Mouse (Mus musculus) midbrain, embryonic 13.5 days (tissue): ENCODE measurements at regions not wholly inside any gene's neighbourhood (a gene's known extent, or its start where the extent isn't known, plus 50 kb on each side); places are given as distances from the start of the nearest gene placed in this dataset.

Source experiments
- ATAC-seq: fragments of 200-750 bp; cut with Nextera tagmentation; 2 replicates; pipeline ENCODE4 v1.8.0; 2017; ENCODE audit warnings: mild to moderate bottlenecking, moderate TSS enrichment, moderate library complexity
- H3K27ac ChIP-seq: fragments of 300-500 bp; sonication (generic); 2 replicates; pipeline ENCODE4 v1.5.1; 2015; ENCODE audit warnings: inconsistent platforms, mild to moderate bottlenecking, moderate library complexity
- H3K27me3 ChIP-seq: fragments of 300-500 bp; sonication (generic); 2 replicates; pipeline ENCODE4 v1.6.1; 2015; ENCODE audit warnings: mild to moderate bottlenecking, inconsistent platforms
- H3K36me3 ChIP-seq: fragments of 300-500 bp; sonication (generic); 2 replicates; pipeline ENCODE4 v1.6.1; 2015; ENCODE audit warnings: mild to moderate bottlenecking, inconsistent platforms
- H3K4me1 ChIP-seq: fragments of 300-500 bp; sonication (generic); replicated peaks from 2 replicates; pipeline ENCODE4 v1.6.1; 2015; ENCODE audit warnings: inconsistent platforms
- H3K4me2 ChIP-seq: fragments of 300-500 bp; sonication (generic); replicated peaks from 2 replicates; pipeline ENCODE4 v1.6.1; 2015; ENCODE audit warnings: moderate library complexity, mild to moderate bottlenecking, inconsistent platforms
- H3K4me3 ChIP-seq: fragments of 300-500 bp; sonication (generic); replicated peaks from 2 replicates; pipeline ENCODE4 v1.5.1; 2015; ENCODE audit warnings: mild to moderate bottlenecking, inconsistent platforms
- H3K9ac ChIP-seq: fragments of 300-500 bp; sonication (generic); replicated peaks from 2 replicates; pipeline ENCODE4 v1.6.1; 2015; ENCODE audit warnings: mild to moderate bottlenecking, inconsistent platforms
- H3K9me3 ChIP-seq: fragments of 300-500 bp; sonication (generic); 2 replicates; pipeline ENCODE4 v1.6.1; 2016; ENCODE audit warnings: mild to moderate bottlenecking, inconsistent platforms
- whole genome bisulfite sequencing: fragments of 180-500 bp; shearing (Covaris S2); methylation state at CpG from one replicate; pipeline ENCODE4 v1.1.7; 2015; 5-methylcytosine and 5-hydroxymethylcytosine counted together

DNA sequence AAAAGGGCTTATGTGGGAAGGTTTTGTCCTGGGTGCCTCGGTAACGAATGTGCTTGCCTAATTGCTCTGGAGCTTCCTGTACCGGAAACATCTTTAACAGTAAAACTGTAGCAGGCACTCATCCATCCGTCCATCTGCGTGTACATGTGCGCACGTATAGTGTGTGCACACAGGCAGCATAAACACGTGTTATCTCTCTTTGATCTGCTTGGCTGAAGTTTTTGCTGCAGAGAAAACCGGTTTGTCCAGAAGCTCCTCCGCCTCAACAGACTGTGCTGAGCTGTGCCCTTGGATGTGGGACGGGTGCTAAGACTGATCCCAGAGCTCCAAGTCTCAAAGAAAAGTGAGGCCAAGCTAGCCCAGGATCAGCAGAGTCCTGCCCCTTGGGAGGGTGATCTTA is 305.3 kb downstream of the Gadd45g start:
- no peaks in the 10 kb centered on the region; the same call in 1 of the 2 replicates for H3K27me3 ChIP-seq
- no peak overlapping the region for H3K9ac ChIP-seq
- H3K4me2 ChIP-seq = no peak overlapping the region
- H3K9me3 ChIP-seq = no peaks in the 10 kb centered on the region
- no peaks in the 10 kb centered on the region for H3K36me3 ChIP-seq
- no peak overlapping the region for H3K4me3 ChIP-seq
- no peak for ATAC-seq
- H3K4me1 ChIP-seq = peaks cover 16% of the 10 kb centered on the region
- no peak overlapping the region for H3K27ac ChIP-seq
- WGBS = 84% methylated on average over 11 of the region's 11 CpGs

DNA sequence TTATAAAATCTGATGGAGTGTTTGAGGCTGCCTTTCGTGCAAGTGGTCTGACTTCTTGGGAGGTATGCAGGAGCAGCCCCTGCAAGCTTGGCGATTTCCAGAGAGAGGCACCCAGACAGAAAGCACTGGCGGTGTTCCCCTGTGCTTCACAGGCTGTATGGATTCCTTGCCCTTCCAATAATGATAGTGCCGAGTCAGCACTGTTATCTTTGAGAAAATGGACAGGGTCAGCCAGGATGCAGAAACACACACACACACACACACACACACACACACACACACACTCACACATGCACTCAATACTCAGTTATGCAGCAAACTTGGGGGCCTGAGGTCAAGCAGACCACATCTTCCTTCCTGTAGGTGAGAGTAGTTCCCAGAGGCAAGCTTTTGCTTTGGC is 305.7 kb downstream of the Gadd45g start:
- Histone ChIP-seq H3K27me3 (no peaks in the 10 kb centered on the region; the same call in 1 of the 2 replicates), H3K4me3 (no peak overlapping the region), H3K9ac (no peak overlapping the region), H3K4me1 (peaks cover 16% of the 10 kb centered on the region), H3K36me3 (no peaks in the 10 kb centered on the region), H3K9me3 (no peaks in the 10 kb centered on the region), H3K27ac (no peak overlapping the region), H3K4me2 (no peak overlapping the region)
- ATAC-seq = no peak
- WGBS = 67% methylated on average over 4 of the region's 4 CpGs

DNA sequence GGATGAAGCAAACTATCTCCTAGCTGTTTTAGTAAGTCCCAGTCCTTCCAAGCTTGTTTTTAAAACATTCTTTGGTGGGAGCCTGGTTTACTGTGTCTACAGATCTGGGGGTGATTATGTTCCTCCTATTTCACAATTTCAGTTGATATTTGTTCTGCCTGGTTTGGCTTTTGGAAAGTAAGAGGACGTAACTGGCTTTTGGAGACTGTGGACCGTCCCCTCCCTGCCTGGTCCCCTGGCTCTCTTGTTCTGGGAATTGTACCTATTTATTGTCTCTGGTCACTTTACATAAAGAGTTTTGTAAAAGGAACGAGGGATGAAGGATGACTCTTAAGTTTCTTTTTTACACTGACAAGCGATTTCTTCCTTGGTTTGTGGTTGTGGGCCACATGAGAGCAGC is 306.6 kb downstream of the Gadd45g start:
- ATAC-seq = no peak
- Histone ChIP-seq H3K9me3 (no peaks in the 10 kb centered on the region), H3K4me1 (peaks cover 16% of the 10 kb centered on the region), H3K4me3 (no peak overlapping the region), H3K27me3 (no peaks in the 10 kb centered on the region; the same call in 1 of the 2 replicates), H3K27ac (no peak overlapping the region), H3K36me3 (no peaks in the 10 kb centered on the region), H3K4me2 (no peak overlapping the region), H3K9ac (no peak overlapping the region)
- 82% methylated on average over 4 of the region's 4 CpGs for WGBS

DNA sequence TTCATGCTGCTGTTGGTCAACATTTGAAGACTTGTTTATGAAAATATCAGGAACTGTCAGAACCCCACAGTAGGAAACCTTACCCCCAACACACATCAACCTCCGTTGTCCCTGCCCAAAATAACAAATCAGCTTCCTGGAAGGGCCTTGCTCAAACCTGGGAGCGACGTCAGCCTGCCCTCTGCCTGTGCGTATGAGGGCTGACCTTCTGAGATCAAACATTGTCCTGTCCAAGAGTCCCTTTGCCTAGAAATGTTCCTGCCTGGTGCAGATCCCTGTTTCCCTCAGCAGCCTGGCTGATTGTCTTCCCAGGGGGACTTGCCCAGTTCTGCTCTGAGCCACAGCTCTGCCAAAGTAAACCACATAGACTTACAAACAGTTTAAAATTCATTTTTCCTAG is 307.1 kb downstream of the Gadd45g start:
- Histone ChIP-seq H3K27me3 (no peaks in the 10 kb centered on the region; the same call in 1 of the 2 replicates), H3K27ac (no peak overlapping the region), H3K36me3 (no peaks in the 10 kb centered on the region), H3K4me1 (peaks cover 16% of the 10 kb centered on the region), H3K9ac (no peak overlapping the region), H3K9me3 (no peaks in the 10 kb centered on the region), H3K4me2 (no peak overlapping the region), H3K4me3 (no peak overlapping the region)
- ATAC-seq = no peak
- WGBS = 73% methylated on average over 4 of the region's 4 CpGs

DNA sequence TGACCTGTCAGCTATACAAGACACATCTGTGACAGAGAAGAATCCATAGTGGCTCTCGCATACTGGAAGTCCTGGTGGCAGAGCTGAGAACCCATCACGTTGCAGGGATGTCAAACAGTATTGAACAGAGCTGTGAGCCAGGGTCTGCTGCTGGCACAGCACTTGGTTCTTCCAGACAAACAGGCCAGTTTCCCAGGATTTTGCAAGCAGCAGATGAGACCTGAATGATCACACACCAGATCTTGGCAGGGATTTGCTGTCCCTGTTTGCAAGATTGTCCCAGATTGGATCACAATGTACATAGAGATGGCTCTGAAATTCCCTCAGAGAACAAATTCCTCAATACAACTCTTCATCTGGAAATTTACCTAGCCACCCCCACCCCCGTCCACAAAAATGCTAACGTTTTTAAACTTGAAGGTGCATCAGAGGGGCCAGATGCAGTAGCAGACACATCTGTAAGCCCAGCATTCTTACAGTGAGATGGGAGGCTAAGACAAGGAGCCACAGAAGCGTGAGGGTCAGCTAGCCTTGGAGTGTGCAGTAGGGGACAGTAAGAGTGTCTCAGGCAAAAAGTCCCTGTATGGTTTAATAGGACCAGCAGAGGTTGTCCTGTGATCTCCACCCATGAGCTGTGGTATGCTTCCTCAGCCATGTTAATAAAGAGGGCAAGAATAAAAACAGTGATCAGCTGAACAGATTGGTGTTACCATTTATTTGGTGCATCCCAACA is 307.8 kb downstream of the Gadd45g start:
- no peaks in the 10 kb centered on the region for H3K36me3 ChIP-seq
- H3K4me3 ChIP-seq = no peak overlapping the region
- H3K9ac ChIP-seq = no peak overlapping the region
- 78% methylated on average over 5 of the region's 5 CpGs for WGBS
- ATAC-seq = peak; percentile 50; the same call in 1 of the 2 replicates
- no peaks in the 10 kb centered on the region; the same call in 1 of the 2 replicates for H3K27me3 ChIP-seq
- H3K27ac ChIP-seq = no peak overlapping the region
- no peak overlapping the region for H3K4me2 ChIP-seq
- peaks cover 16% of the 10 kb centered on the region for H3K4me1 ChIP-seq
- H3K9me3 ChIP-seq = no peaks in the 10 kb centered on the region

DNA sequence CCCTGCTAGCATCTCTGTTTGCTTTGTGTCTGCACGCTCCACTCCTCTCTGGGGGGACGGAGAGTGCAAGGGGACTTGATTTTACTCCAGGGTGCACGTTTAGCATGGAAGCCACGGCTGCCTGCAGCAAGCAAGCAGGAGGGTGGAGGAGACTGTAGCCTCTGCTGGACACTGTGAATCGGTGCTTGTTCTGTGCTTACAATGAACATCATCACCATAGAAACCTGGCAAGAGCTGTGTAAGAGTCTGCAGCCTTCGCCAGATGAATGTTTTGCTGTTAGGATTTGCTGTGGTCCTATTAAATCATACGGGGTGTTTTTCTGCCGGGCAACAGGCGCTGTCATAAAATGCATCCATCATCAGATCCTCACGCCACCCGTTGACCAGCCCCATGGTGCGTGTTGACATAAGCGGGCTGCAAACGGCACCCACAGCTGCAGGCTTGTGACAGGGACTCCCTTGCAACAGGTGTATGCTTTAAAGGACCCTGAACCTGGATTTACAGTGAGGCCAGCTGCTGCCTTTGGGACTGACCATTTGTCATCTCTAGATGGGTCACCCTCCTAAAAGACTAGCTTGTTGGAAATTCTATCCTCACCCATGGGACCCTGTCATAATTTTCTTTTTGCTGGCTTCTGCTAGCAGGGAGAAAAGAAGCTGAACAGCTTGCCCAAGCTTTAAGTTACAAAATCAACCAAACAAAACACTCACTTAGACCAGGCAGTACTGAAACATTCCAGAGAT is 308.5 kb downstream of the Gadd45g start:
- H3K4me1 ChIP-seq = peaks cover 16% of the 10 kb centered on the region
- peak; percentile 85 for ATAC-seq
- no peaks in the 10 kb centered on the region for H3K36me3 ChIP-seq
- H3K9ac ChIP-seq = no peak overlapping the region
- H3K27me3 ChIP-seq = no peaks in the 10 kb centered on the region; the same call in 1 of the 2 replicates
- no peak overlapping the region for H3K27ac ChIP-seq
- H3K4me3 ChIP-seq = no peak overlapping the region
- H3K4me2 ChIP-seq = peak overlapping the region; percentile 14; the same call in 1 of the 2 replicates
- WGBS = 49% methylated on average over 14 of the region's 14 CpGs
- H3K9me3 ChIP-seq = no peaks in the 10 kb centered on the region

DNA sequence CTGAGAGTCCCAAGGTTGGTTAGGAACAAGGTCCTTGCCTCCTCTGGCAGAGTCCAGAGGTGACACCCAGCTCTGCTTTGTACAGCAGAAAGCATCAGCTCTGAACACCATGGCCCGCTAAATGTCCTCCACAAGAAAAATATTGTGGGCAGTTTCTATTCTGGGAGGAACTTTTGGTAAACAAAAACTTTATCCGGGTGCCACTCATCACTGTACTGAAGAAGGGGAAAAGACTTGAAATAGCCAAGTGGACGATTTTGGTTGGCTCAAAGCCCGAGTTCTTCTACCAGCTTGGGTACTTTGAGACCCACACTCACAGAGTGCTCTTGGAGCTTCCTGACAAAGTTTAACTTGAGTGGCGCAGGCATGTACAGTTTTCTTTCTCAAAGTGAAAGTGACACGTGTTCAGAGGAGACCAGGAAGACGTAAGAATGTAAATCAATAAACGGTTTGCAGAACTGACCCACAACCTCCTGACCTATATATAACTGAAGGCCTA is 309.2 kb downstream of the Gadd45g start:
- no peaks in the 10 kb centered on the region for H3K36me3 ChIP-seq
- no peak for ATAC-seq
- H3K9me3 ChIP-seq = no peaks in the 10 kb centered on the region
- no peak overlapping the region for H3K9ac ChIP-seq
- no peak overlapping the region for H3K27ac ChIP-seq
- 80% methylated on average over 8 of the region's 8 CpGs for whole genome bisulfite sequencing
- no peak overlapping the region for H3K4me3 ChIP-seq
- no peak overlapping the region for H3K4me2 ChIP-seq
- H3K4me1 ChIP-seq = peaks cover 16% of the 10 kb centered on the region
- no peaks in the 10 kb centered on the region; the same call in 1 of the 2 replicates for H3K27me3 ChIP-seq

DNA sequence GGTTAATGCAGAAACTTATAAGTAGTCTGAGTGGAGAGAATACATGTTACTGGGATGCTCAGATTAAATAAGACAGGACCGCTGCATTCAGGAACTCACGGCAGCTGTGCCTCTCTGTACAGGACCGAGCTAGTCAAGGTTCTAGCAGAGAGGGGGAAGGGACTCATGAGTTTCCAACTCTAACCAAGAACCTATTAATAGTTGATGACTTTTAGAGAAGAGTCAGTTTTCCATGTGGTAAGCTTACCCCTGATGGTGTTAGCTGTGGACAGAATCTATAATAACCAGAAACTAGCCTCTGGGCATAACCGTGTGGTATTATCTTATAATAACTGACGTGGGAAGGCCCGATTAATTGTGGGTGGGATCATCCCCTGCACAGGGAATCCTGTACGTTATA is 316.2 kb downstream of the Gadd45g start:
- Histone ChIP-seq H3K36me3 (no peaks in the 10 kb centered on the region), H3K27ac (no peak overlapping the region), H3K4me3 (no peak overlapping the region), H3K9ac (no peak overlapping the region), H3K4me1 (no peaks in the 10 kb centered on the region), H3K27me3 (0 out of 2 replicates have a peak, but pooled peaks cover 2% of the 10 kb centered on the region), H3K4me2 (no peak overlapping the region), H3K9me3 (no peaks in the 10 kb centered on the region)
- no peak for ATAC-seq
- 81% methylated on average over 7 of the region's 7 CpGs for WGBS

DNA sequence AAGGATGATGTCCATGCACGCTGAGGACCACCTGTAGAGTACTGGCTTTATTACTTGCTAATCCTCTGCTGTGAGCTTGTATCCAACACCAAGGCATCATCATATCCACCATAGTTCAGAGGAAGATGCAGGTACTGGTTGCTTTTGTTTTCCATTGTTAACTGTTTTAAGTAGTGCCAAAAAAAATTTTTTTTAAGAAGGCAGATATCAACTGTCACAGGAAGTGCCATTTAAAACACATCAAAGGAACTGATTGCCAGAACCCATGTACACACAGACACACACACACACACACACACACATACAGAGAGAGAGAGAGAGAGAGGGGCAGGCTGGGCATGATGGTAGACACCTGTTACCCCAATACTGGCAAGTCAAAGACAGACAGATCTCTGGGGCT is 319.1 kb downstream of the Gadd45g start:
- H3K27me3 ChIP-seq = 0 out of 2 replicates have a peak, but pooled peaks cover 2% of the 10 kb centered on the region
- ATAC-seq = no peak
- 74% methylated on average over 1 of the region's 1 CpGs for WGBS
- H3K9ac ChIP-seq = no peak overlapping the region
- H3K4me2 ChIP-seq = no peak overlapping the region
- H3K9me3 ChIP-seq = no peaks in the 10 kb centered on the region
- no peaks in the 10 kb centered on the region for H3K4me1 ChIP-seq
- H3K36me3 ChIP-seq = no peaks in the 10 kb centered on the region
- H3K27ac ChIP-seq = no peak overlapping the region
- H3K4me3 ChIP-seq = no peak overlapping the region

DNA sequence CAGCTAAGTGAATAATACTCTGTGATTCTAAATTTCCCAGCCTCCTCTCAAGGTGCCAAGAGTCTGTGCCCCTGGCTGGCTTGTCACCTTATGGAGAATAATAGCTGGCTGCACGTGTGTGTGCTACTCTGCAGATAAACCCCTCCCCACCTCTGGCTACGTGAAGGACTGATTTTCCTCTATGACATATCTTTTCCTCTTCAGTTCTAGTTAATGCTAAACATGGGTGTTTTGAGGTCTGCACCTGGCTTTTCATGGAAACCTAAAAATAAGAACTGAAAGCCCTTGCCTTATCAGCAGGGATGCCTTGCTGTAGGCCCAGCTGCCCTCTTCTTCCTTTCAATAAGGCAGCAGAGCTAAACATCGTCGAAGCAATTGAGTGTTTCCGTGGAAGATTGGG is 321.5 kb downstream of the Gadd45g start:
- H3K27me3 ChIP-seq = no peaks in the 10 kb centered on the region
- no peak overlapping the region for H3K9ac ChIP-seq
- no peak overlapping the region for H3K4me3 ChIP-seq
- no peaks in the 10 kb centered on the region for H3K36me3 ChIP-seq
- H3K4me2 ChIP-seq = no peak overlapping the region
- WGBS = 66% methylated on average over 5 of the region's 5 CpGs
- no peak overlapping the region for H3K27ac ChIP-seq
- H3K9me3 ChIP-seq = no peaks in the 10 kb centered on the region
- H3K4me1 ChIP-seq = no peaks in the 10 kb centered on the region
- ATAC-seq = no peak

DNA sequence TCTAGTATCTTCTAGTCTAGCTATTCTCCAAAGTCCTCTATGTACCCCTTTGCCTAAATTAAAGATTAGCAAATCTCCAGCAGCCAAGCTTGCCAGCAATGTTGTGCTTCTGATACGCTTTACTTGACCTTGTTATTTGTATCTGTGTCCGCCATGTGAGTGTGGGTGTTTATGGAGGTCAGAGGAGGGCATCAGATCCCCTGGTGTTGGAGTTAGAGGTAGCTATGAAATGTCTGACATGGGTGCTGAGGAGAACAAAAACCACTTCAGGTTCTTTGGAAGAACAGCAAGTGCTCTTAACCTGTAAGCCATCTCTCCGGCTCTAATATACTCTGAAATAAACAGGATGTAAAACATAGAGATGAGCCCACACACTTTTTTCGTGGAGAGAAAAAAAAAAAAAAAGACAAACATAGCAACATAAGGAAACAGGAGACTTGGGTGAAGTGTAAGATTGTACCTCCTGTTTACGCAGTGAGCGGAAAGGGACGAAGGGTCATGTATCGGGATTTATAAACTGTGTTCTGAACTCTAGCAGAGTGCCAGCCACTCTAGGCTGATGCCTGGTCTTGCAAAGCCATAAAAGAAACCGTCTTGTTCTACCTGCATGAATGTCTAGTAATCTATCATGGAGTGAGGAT is 326.3 kb downstream of the Gadd45g start:
- Histone ChIP-seq H3K27me3 (no peaks in the 10 kb centered on the region), H3K4me3 (no peak overlapping the region), H3K4me2 (no peak overlapping the region), H3K36me3 (no peaks in the 10 kb centered on the region), H3K9me3 (no peaks in the 10 kb centered on the region), H3K27ac (no peak overlapping the region), H3K9ac (no peak overlapping the region), H3K4me1 (no peaks in the 10 kb centered on the region)
- ATAC-seq = no peak
- WGBS = 93% methylated on average over 9 of the region's 9 CpGs

DNA sequence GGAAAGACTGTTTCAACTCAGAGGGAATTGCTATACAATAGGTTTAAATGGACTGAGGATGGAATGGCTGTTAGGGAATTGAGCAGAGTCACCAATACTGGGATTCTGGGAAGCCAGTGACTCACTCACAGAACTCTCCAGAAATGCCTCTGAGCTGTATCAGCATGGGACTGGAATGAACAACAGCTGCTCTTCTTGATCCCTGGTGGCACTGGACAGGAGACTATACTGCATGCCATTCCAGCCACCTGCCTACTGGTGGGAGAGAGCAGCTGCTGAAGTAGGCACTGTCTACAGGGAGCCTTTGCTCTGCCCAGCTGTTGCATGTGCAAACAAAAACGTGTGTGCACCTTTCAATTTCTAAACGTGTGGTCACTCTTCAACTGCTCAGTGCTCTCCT is 329.2 kb downstream of the Gadd45g start:
- H3K9ac ChIP-seq = no peak overlapping the region
- H3K4me1 ChIP-seq = no peaks in the 10 kb centered on the region
- H3K27ac ChIP-seq = no peak overlapping the region
- no peaks in the 10 kb centered on the region for H3K27me3 ChIP-seq
- ATAC-seq = no peak
- H3K4me3 ChIP-seq = no peak overlapping the region
- WGBS = 61% methylated on average over 2 of the region's 2 CpGs
- H3K36me3 ChIP-seq = no peaks in the 10 kb centered on the region
- no peak overlapping the region for H3K4me2 ChIP-seq
- H3K9me3 ChIP-seq = no peaks in the 10 kb centered on the region
